Mouse (Mus musculus) midbrain, embryonic 12.5 days (tissue): ENCODE measurements around the gene B3gnt6. TPM values are rescaled to one million over a fixed set of nuclear protein-coding genes. Genes with fewer than 3 reads are reported as not detected.

ENCODE experiments used
- ATAC-seq: fragments of 200-750 bp; cut with Nextera tagmentation; 2 replicates; pipeline ENCODE4 v1.8.0; 2017; ENCODE audit warnings: low read depth, moderate TSS enrichment, moderate library complexity; ENCODE audit not compliant: low FRiP score
- H3K27ac ChIP-seq: fragments of 300-500 bp; sonication (generic); replicated peaks from 2 replicates; pipeline ENCODE4 v1.5.1; 2016; ENCODE audit warnings: mild to moderate bottlenecking
- H3K27me3 ChIP-seq: fragments of 300-500 bp; sonication (generic); 2 replicates; pipeline ENCODE4 v1.6.1; 2016; ENCODE audit warnings: mild to moderate bottlenecking
- H3K36me3 ChIP-seq: fragments of 300-500 bp; sonication (generic); 2 replicates; pipeline ENCODE4 v1.6.1; 2016
- H3K4me1 ChIP-seq: fragments of 300-500 bp; sonication (generic); 2 replicates; pipeline ENCODE4 v1.6.1; 2016
- H3K4me2 ChIP-seq: fragments of 300-500 bp; sonication (generic); replicated peaks from 2 replicates; pipeline ENCODE4 v1.6.1; 2016; ENCODE audit warnings: mild to moderate bottlenecking, moderate library complexity
- H3K4me3 ChIP-seq: fragments of 300-500 bp; sonication (generic); 2 replicates; pipeline ENCODE4 v1.5.1; 2016; ENCODE audit warnings: mild to moderate bottlenecking
- H3K9ac ChIP-seq: fragments of 300-500 bp; sonication (generic); replicated peaks from 2 replicates; pipeline ENCODE4 v1.6.1; 2016; ENCODE audit warnings: mild to moderate bottlenecking, moderate library complexity
- H3K9me3 ChIP-seq: fragments of 300-500 bp; sonication (generic); 2 replicates; pipeline ENCODE4 v1.6.1; 2016; ENCODE audit warnings: mild to moderate bottlenecking
- WGBS: fragments of 180-500 bp; shearing (Covaris S2); methylation state at CpG from one replicate; pipeline ENCODE4 v1.1.7; 2016; 5-methylcytosine and 5-hydroxymethylcytosine counted together
- polyA plus RNA-seq: library from polyadenylated mRNA; unstranded; fragments of >200 nt; fragmentation: Nextera tagmentation; extraction: Ambion mirVana; gene quantifications from 2 replicates; pipeline ENCODE4 v1.2.1, GENCODE M21; 2016

The B3gnt6 gene
- polyA plus RNA-seq, 1 experiment from 2014 or later: not detected

- Histone ChIP-seq H3K4me1 (peaks cover 19% of the 10 kb centered on the region), H3K27me3 (peaks cover 4% of the 10 kb centered on the region; the same call in 1 of the 2 replicates), H3K9me3 (no peaks in the 10 kb centered on the region), H3K9ac (no peak overlapping the region), H3K4me2 (no peak overlapping the region), H3K4me3 (no peak overlapping the region), H3K36me3 (no peaks in the 10 kb centered on the region), H3K27ac (no peak overlapping the region)
- no peak for ATAC-seq
- 83% methylated on average over 11 of the region's 12 CpGs for WGBS
These were observed 53.3 kb downstream of the B3gnt6 start for GRCm38 (mm10) chr7:98145842-98146446.

GRCm38 (mm10) chr7:98145402-98145801, 53.9 kb downstream of the B3gnt6 start, which contains the start of gene Omp:
Gene Omp, minus strand, starts transcription at chr7:98145502.
- Histone ChIP-seq H3K9me3 (no peaks in the 10 kb centered on the region), H3K27ac (no peak within 1 kb of the TSS), H3K9ac (no peak within 1 kb of the TSS), H3K4me1 (peaks cover 18% of the 10 kb centered on the region), H3K27me3 (peaks cover 4% of the 10 kb centered on the region; the same call in 1 of the 2 replicates), H3K4me3 (no peak within 1 kb of the TSS), H3K4me2 (no peak within 1 kb of the TSS), H3K36me3 (no peaks in the 10 kb centered on the region)
- 85% methylated on average over 5 of the region's 5 CpGs for WGBS
- ATAC-seq: no peak

- Histone ChIP-seq H3K9ac (no peak overlapping the region), H3K27me3 (peaks cover 4% of the 10 kb centered on the region; the same call in 1 of the 2 replicates), H3K36me3 (no peaks in the 10 kb centered on the region), H3K27ac (no peak overlapping the region), H3K4me1 (peaks cover 3% of the 10 kb centered on the region; the same call in 1 of the 2 replicates), H3K4me2 (no peak overlapping the region), H3K4me3 (no peak overlapping the region), H3K9me3 (no peaks in the 10 kb centered on the region)
- 61% methylated on average over 3 of the region's 3 CpGs for WGBS
- ATAC-seq: no peak
These were observed 56.6 kb downstream of the B3gnt6 start for GRCm38 (mm10) chr7:98142648-98143047.

Other genes with a start within 250 kb of the B3gnt6 start
- gene Myo7a, start 80.0 kb downstream of the B3gnt6 start, polyA plus RNA-seq: 20.6 and 21.6 TPM in 2 replicates
- 0.13 TPM in 1 of 2 replicates, not detected in the other for gene Omp, start 54.0 kb downstream of the B3gnt6 start, polyA plus RNA-seq
- 7.2 and 8.6 TPM in 2 replicates for gene Capn5, start 21.2 kb downstream of the B3gnt6 start, polyA plus RNA-seq
- 16.0 and 16.5 TPM in 2 replicates for gene Acer3, start 121.7 kb upstream of the B3gnt6 start, polyA plus RNA-seq
- 6.8 and 9.1 TPM in 2 replicates for gene Tsku, start 161.8 kb upstream of the B3gnt6 start, polyA plus RNA-seq
- gene Gucy2d, start 240.9 kb upstream of the B3gnt6 start, polyA plus RNA-seq: not detected in 2 replicates